Mouse (Mus musculus): Measurements from ENCODE around the gene Nme9.

Gene Nme9

DNA sequence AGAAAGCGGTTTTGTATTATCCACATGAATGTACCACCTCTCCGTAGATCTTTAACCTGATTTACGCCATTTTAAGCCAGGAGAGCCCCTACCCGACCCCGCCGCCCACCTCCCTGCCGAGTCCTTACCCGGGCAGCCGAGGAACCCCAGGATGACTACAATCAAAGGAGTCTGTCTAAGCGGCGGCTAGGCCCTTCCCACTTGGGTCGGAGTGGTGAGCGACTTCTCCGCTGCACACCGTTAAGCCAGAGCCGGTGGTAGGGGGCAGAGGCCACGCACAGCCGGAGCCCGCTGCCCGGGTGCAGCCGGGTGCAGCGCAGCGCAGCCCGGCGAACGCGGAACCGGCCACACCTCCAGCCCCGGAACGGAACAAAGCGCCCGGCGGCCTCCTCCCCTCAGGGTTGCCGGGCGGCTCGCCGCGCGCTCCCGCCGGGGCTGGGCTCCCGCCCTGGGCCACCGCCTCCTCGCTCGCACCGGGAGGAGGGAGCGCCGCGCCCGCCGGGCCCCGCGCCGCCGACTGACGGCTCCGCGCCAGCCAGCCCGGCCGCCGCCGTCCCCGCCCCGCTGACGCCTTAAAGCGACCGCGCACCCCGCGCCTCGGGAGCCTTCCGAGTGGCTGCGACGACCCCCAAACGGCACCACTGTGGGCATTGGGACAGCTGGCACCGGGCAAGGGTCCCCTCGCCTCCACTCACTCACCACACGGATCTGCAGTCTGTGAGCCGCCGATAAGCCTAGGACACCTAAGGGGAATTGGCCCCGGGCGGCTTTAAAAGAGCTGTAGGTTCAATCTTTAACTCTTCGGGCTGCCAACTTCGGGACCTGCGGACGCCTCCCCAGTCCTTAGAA, 14.9 kb upstream of the Nme9 start:
- no peak for DNase-seq (ENCODE audit: extremely low read depth, low read depth)

DNA sequence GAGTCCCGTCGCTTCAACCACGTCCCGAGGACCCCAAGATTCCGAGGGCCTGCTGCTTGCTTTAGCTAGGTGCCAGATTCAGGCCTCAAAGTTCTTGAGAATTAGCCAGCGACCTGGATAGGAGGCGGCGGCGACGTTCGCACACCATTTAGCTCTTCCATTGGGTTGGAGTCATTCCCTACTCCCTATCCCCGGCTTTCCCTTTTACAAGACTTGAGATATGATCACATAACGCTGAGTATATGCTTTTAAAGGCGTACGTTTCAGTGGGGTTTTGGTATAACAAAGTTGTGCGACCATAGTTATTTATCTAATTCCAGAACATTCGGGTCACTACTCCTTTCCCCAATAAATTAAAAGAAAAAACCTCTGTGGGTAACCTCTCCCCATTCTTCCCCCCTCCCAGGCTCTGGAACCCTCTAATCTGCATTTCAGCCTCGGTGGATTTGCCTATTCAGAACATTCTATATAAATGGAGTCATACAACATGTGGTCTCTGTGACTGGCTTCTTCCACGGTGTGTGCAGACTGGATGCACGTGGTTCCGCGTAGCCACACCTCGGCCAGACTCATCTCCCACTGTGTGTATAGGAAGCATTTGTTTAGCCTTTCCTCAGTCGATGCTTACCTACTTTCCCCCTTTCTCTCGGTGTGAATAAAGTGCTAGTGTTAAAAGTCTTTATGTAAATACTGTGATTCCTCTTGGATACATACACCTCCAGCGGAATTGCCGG, 14.1 kb upstream of the Nme9 start, which contains the start of gene Mras:
Mras (minus strand) TSS at position 351 of the 734 bp plus-strand sequence.
- no peak for DNase-seq (ENCODE audit: extremely low read depth, low read depth)

DNA sequence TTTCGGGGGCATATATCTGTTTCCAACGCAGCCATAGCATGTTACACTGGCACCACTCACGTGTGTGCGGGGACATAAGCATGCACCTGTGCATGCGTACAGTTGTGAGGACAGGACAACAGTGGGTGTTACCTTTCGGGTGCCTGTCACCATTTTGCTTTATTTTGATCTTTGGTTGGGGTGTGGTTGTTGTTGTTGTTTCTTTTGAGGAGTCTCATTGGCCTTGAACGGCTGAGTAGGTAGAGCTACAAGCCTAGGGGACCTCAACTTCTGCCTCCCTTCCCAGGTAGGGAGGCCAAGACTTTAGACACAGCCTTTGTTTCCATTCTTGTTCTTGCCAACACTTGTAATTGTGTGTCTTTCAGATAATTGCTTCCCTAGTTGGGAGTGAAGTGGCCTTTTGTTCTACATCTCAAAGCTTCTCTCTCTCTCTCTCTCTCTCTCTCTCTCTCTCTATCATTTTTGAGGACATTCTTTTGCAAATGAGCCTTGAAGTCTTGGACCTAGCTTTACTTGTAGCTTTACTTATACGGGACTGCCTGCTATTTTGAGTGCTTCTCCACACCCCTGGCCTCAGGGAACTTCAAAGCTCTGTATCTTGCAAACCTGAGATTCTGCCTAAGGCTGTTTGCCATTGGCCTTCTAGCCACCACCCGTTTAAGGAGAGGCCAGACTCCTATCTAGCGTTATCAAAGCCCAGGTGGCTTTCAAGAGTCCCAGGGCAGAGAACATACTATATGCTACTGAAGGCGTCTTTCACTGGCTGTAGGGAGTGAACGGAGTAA, 13.3 kb upstream of the Nme9 start:
- DNase-seq (ENCODE audit: extremely low read depth, low read depth), result no peak

DNA sequence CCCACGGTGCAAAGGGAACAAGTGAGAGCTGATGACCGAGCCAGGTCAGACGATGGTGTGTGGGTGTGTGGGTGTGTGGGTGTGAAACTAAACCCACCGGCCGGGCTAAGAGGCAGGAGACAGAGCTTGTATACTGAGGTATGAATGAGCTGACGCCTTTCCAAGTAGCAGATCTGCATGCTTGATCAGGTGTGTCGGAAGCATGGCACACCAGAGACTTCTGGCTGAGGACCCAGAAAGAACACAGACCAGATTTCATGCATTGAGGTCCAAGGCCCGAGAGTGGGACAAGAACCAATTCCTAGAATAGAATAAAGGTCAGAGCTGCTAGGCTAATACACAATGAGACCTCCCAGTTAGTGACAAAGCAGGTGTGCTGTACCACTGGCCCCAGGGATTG, 12.2 kb upstream of the Nme9 start:
- DNase-seq (ENCODE audit: extremely low read depth, low read depth), result no peak

DNA sequence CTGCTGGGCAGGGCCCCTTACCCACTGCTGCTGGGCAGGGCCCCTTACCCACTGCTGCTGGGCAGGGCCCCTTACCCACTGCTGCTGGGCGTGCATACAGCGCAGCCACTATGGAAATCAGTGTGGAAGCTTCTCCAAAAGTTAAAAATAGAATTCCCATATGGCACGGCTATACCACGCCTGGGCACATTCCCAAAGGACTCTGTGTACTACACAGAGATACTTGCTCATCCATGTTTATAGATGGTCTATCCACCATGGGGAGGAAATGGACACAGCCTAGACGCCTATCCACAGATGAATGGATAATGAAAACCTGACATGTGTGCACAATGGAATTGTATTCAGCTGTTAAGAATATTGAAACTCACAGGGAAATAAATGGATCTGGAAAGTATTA, 10.3 kb upstream of the Nme9 start:
- no peak for DNase-seq (ENCODE audit: extremely low read depth, low read depth)

DNA sequence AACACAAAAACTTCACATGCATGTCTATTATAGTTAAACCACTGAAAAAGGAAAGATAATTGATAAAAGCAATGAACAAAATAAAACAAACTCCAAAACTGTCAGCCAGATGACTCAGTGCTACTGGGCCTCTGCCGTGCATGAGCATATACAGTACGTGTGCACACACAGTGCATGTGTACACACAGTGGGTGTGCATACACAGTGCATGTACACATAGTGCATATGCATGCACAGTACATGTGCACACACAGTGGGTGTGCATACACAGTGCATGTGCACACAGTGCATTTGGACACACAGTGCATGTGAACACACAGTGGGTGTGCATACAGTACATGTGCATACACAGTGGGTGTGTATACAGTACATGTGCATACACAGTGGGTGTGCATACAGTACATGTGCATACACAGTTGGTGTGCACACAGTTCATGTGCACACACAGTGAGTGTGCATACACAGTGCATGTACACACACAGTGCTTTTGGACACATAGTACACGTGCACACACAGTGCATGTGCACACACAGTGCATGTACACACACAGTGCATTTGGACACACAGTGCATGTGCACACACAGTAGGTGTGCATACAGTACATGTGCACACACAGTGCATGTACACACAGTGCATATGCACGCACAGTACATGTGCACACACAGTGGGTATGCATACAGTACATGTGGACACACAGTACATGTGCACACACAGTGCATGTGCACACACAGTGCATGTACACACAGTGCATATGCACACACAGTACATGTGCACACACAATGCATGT, 9.4 kb upstream of the Nme9 start:
- DNase-seq (ENCODE audit: extremely low read depth, low read depth), result no peak

DNA sequence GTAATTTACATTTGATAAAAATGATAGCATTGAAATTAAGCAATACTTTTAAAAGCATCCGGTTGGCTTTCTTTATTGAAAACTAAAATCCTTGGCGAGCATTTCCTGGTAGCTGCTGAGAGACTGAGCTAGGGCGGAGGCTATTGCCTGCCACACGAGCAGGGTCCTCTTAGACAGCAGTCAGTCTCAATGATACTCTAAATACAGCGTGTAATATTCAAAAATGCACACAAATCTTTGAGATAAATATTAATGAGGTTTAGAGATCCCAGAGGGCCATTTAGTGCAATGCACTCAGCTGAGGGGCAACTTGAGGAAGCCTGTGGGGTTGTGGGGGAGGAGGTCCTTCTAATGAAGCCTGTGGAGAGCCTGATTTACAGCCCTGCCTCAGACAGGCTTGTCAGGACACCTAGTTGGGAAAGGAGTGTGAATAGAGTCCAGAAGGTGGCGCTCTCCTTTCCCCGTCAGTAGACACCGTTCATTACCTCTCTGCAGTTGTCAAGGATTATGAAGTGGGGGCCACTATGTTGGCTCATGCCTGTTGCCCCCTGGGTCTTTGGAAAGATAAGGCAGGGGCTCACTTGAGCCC, 6.6 kb upstream of the Nme9 start:
- DNase-seq (ENCODE audit: extremely low read depth, low read depth), result no peak

DNA sequence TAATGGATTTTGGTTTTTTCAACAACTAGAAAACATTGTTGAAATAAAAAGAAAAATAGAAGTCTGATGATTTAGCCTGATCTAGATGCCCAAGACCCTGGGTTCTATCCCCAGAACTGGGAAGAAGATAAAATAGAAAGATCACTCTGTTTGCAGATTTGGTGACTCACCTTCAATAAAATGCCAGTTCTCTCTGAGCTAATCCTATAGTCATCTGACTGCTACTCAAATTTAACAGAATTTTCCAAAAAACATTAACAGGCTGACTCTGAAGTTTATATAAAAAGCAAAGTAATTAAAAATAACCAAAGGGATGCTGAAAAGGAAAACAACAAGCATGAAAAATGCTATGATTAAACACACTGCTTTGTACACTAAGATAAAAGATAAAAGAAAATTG, 5.0 kb upstream of the Nme9 start:
- DNase-seq (ENCODE audit: extremely low read depth, low read depth), result no peak

DNA sequence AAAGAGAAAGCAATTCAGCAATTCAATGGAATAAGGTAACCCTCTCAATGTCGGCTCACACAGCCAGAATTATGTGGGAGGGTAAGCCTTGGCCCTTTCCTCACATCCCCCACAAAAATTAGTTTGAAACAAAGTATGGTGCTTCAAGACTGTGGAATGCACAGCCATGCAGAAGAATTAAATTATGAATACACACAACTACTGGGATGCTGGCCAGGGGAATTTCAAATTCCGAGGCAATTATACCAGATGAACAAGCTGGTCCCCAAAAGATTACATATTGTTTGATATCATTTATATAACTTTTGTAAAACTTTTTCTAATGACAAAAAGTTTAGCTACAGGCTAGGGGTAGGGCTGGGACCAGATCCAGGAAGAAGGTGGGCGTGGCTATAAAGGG, 4.0 kb upstream of the Nme9 start:
- DNase-seq (ENCODE audit: extremely low read depth, low read depth), result no peak

DNA sequence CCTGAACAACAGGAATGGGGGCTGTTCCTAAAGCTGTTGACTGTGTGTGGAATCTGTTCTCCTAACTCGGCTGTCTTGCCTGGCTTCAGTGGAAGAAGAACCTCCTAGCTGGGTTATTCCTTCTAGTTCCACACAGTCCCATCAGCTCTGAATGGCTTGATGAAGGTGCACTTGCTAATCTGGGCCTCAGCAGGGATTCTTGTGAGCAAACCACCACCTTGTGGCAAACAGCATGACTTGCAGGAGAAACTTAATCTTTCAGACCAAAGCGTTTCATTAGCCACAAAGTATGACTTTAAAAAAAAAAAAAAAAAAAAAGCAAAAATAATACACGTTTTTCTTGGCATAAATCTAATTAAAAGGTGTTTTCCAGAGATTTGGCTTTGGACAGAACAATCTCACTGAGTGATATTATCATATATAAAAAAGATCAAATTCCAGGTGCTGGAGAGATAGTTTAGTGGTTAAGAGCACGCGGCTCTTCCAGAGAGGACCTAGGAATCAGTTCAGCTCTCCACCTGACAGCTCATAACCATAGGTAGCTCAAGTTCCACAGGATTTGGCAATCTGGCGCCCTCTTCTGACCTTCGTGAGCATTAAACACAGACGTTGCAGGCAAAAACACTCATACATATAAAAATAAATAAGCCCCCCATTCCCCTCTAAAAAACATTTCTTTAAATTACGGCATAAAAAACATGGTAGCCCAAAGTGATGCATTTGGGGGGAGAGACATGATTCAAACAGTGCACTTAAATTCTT, 1.2 kb upstream of the Nme9 start:
- peak; percentile 39 for DNase-seq (ENCODE audit: extremely low read depth, low read depth)

DNA sequence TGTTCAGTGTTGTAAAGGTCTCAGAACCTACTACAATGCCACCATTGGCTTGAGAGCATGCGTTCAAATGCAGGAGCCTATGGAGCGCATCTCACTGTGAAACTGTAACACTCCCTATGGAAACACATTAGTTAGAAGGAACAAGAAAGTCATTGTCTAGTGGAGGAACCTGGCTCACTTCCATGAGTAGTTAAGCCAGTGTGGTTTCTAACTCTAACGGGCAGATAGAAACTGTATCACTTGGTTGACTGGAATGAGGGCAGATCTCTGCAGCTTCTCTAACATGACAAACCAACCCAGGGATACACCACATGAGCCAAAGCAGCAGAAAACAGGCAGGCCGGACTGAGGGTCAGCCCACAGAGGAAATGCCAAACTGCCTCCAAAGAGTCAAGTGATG, 2.9 kb downstream of the Nme9 start:
- no peak for DNase-seq (ENCODE audit: extremely low read depth, low read depth)

DNA sequence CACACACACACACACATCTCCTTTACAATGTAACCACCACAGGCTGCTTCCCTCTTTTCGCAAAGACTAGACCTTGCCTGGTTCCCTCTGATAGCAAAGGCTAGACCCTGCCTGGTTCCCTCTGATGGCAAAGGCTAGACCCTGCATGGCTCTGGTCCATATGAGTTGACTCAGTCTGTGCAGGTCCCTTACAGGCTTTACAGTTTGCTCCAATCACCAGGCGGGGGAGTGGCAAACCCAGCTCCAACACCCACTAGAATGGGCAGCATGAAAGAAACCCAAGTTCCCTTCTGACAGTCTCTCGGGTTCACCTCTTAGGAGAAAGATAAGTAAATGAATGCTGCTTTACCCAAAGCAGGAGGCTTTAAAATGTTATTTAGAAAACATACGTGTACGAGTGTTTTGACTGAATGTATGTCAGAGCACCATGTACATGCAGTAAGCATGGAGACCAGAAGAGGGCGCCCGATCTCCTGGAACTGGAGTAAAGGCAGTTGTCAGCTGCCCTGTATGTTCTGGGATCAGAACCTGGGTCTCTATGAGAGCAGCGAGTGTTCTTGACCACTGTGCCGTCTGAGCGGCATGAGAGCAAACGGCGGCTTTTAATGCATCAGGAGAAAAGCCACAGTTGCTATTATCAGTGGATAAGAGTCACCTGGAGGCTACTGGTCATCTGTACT, 7.4 kb downstream of the Nme9 start:
- peak; percentile 52 for DNase-seq (ENCODE audit: extremely low read depth, low read depth)

DNA sequence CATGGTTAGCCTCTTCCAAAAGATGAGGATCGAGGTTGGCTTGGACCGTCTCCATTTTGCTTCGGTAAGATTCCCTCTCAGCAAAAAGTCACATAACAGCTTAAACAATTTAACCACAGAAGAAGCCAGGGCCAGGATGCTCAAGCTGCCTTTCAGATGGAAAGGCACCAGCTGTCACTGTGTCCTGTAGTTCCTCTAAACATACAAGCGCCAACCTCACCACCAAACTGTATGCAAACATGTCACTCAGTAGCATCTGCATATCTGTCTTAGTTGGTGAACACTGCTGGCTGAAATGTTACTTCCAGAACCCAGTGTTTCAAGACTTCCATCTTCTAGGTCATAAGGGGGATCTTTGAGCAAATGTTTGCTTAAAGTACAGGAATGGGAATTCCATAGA, 8.5 kb downstream of the Nme9 start:
- DNase-seq (ENCODE audit: extremely low read depth, low read depth), result no peak

DNA sequence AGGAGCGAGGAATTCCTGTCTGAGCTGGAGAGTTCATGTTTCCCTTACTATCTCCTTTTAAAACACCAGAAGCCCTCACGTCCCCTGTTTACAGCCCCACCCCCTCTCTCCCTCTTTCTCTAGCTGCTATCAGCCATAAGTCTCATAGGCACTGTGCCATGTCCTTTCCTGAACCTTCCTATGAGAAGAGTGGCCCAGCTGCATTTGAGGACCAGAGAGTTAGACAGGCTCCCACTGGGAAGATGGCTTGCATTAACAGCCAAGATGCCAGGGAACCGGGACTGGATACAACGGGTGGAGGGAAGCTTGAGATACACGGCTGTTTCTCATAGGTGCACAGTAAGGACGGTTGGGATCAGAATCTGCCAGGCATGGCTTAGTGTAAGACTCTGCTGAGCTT, 13.6 kb downstream of the Nme9 start:
- no peak for DNase-seq (ENCODE audit: extremely low read depth, low read depth)

DNA sequence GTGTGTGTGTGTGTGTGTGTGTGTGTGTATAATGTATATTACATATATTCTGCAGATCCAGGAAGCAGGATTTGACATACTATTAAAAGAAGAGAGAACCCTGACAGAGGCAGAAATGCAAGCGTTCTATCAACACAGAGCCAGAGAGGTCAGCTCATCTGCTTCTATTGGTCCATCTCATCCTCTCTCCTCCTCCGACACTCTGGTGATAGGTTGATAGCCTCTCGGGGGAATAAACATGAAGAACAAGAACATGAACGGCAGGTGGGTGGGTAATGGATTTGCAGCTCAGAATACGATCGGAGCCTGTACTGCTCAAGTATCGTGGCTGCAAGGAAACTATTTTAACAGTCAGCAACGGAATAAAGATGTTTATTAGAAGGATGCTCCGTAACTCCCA, 17.3 kb downstream of the Nme9 start:
- DNase-seq (ENCODE audit: extremely low read depth, low read depth), result no peak

DNA sequence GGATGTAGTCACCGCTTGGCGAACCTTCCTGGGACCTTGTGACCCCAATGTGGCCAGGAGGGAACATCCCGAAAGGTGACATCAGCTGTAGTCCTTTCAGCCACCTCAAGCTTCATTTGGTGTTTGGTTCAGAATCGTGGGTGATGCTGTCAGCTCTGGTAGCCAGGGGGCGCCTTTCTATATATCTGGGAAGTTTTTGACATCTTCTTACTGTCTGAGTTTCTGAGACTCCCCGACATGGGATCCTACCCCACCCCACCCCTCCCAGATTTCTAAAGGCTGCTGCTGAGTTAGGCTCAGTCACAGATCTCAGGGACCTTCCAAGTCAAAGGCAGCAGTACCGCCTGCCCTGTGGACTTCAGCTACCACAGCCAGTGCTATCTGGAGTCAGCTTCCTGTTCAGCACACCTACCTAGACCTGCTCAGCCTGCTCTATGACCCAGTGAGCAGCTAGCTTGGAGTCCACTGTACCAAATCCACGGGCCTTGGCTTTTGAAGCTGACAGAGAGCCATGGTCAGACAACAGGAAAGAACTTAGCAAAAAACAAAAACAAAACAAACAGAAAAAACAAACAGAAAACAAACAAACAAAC, 18.5 kb downstream of the Nme9 start:
- peak; percentile 44 for DNase-seq (ENCODE audit: extremely low read depth, low read depth)

DNA sequence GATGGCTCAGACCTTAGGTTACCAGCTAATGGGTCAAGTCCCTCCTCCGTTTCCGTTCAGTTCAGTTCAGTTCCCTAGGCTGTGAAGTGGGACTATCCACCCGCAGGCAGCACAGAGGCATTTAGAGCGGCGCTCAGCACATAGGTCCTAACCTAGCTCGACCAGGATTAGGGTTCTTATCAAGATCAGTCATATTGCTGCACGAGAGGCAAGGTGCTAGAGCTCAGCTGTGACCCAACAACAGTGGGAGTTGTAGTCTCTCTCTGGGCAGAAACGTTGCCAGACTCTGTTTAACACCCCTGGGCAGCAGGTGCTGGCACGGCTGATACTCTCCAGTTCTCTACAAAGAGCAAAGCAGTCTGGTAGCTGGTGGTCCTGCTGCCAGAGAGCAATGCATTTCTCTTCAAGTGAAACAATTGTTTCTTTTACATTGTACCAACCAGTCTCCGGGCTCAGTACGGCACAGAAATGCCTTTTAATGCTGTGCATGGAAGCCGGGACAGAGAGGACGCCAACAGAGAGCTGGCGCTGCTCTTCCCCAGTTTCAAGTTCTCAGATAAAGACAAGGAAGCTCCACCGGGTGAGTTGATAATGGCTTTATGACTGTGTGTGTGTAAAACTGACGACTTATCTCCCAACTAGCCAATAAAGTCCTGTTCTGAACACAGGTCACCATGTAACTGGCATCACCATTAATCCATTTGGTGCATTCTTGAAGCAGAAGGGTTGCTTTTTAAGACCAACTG, 19.2 kb downstream of the Nme9 start:
- peak; percentile 64 for DNase-seq (ENCODE audit: extremely low read depth, low read depth)

DNA sequence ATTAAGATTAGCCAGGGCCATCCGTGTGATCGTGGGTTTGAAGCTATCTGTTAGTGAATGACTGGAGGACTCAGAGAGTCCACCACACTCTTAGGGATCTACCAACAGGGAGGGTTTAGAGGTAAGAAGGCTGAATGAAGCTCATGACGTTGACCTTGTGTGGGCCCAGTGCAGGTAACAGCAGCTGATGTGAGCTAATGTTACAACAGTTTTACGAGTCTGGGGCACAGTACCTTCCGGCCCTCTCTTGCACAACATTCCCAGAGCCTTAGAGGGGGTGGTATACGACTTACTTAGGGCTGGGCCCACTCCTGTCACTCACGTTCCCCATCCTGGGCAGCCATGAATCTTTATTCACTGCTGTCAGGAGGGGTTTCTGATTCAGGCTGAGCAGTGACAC, 20.1 kb downstream of the Nme9 start:
- no peak for DNase-seq (ENCODE audit: extremely low read depth, low read depth)

Data from MEL-GATA-1-ER (cell line).